Mouse (Mus musculus) olfactory bulb, adult 2 months (tissue): Measurements from ENCODE around the gene 1700030K09Rik. TPM values are rescaled to one million over a fixed set of nuclear protein-coding genes. Genes with fewer than 3 reads are reported as not detected.

Experiments
- H3K27ac ChIP-seq: fragments of 200-500 bp; 2 replicates; pipeline ENCODE4 v1.5.1; 2012; ENCODE audit warnings: low read depth, low read length; ENCODE audit not compliant: insufficient read depth
- H3K4me1 ChIP-seq: fragments of 200-500 bp; 2 replicates; pipeline ENCODE4 v1.6.1; 2012; ENCODE audit warnings: low read length; ENCODE audit not compliant: control insufficient read depth, insufficient read depth
- H3K4me3 ChIP-seq: fragments of 200-500 bp; 2 replicates; pipeline ENCODE4 v1.5.1; 2012; ENCODE audit warnings: mild to moderate bottlenecking, low read depth, low read length, moderate library complexity; ENCODE audit not compliant: insufficient read depth
- CTCF ChIP-seq: fragments of 200-500 bp; IDR thresholded peaks from 2 replicates; pipeline ENCODE4 v1.5.1; 2012; ENCODE audit warnings: low read depth, mild to moderate bottlenecking, low read length, moderate library complexity; ENCODE audit not compliant: insufficient read depth
- POLR2A ChIP-seq: fragments of 200-500 bp; IDR thresholded peaks from 2 replicates; pipeline ENCODE4 v1.6.1; 2012; ENCODE audit warnings: mild to moderate bottlenecking, low read depth, low read length, moderate library complexity; ENCODE audit not compliant: insufficient read depth
- WGBS: fragments of 180-500 bp; shearing (Covaris S2); methylation state at CpG from one replicate; pipeline ENCODE4 v1.1.7; 2018; 5-methylcytosine and 5-hydroxymethylcytosine counted together
- polyA plus RNA-seq: library from polyadenylated mRNA; stranded (reverse); fragments of >200 nt; gene quantifications from 2 replicates; pipeline ENCODE4 v1.2.4, GENCODE M21; 2012; ENCODE audit warnings: low replicate concordance; ENCODE audit not compliant: missing spikeins, insufficient read depth, insufficient read length

The 1700030K09Rik gene
- polyA plus RNA-seq, 1 experiment, result not detected

- whole genome bisulfite sequencing, result 88% methylated on average over 19 of the region's 19 CpGs
- peaks cover 4% of the 10 kb centered on the region; the same call in 1 of the 2 replicates for H3K4me1 ChIP-seq
- H3K27ac ChIP-seq, result no peak overlapping the region
- TF ChIP-seq POLR2A (no peak), CTCF (no peak)
- no peak overlapping the region for H3K4me3 ChIP-seq
Measured at GRCm38 (mm10) chr8:72496217-72496616, 52.5 kb downstream of the 1700030K09Rik start.

DNA sequence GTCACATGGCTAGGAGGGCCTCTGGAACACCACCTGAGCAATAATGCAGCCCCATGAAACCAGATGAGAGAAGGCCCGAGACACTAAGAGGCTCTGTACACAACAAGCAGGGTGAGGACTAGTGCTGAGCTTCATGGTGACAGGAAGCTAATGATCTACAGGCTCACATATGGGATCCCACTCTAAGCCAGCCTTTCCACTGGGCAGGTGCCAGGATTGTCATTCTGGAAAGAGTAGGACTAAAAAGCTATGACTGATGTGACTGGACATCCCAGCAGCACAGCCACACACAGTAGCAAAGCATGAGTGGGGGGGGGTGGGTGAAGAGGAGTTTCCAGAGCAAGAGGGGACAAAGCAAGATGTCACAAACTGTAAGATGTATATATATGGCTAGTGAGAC is 54.2 kb downstream of the 1700030K09Rik start:
- 83% methylated on average over 1 of the region's 1 CpGs for WGBS
- no peak overlapping the region for H3K4me3 ChIP-seq
- H3K4me1 ChIP-seq, result no peaks in the 10 kb centered on the region
- H3K27ac ChIP-seq, result no peak overlapping the region
- no peak for TF ChIP-seq CTCF

- WGBS, result 89% methylated on average over 4 of the region's 4 CpGs
- H3K4me3 ChIP-seq, result no peak overlapping the region
- no peaks in the 10 kb centered on the region; the same call in 1 of the 2 replicates for H3K4me1 ChIP-seq
- no peak overlapping the region for H3K27ac ChIP-seq
- no peak for TF ChIP-seq POLR2A
- no peak for TF ChIP-seq CTCF
Measured at GRCm38 (mm10) chr8:72498527-72498926, 54.8 kb downstream of the 1700030K09Rik start.

DNA sequence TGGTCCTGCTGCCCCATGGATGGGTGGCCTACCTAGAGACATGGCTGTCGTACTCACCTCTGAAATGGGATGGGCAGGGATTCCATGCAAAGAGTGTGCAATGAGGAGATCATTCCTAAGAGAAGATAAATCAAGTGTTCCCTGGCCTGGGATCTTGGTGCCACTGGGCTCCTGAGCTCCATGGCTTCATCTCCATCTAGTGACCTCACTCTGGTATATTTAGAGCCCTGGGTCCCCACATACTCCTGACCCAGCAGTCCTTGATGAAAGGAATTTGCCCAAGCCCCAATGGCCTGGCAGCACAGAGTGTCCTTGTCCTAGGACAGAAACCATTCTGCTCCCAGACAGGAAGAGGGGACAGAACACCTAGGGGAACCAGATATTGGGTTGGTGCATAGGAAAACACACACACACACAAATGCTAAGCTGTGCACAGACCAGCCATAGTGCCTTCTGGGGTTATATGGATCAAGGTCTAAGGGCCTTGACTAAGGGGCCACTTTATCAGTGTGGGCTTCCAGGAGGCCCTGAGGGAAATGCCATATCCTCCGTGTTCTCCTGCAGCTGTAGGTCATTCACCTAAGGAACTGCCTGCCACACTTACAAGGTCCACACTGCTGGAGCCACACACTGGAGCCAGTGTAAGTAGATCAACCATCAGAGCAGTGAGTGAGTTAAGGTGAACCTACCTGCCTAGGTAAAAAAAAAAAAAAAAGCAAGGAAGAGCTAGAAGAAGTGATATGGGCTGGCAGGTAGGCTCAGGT is 56.0 kb downstream of the 1700030K09Rik start:
- Histone ChIP-seq H3K4me1 (no peaks in the 10 kb centered on the region; the same call in 1 of the 2 replicates), H3K27ac (no peak overlapping the region), H3K4me3 (no peak overlapping the region)
- 87% methylated on average over 2 of the region's 2 CpGs for WGBS
- TF ChIP-seq POLR2A (no peak), CTCF (no peak)

GRCm38 (mm10) chr8:72500521-72500931 is 56.8 kb downstream of the 1700030K09Rik start:
- no peak for TF ChIP-seq CTCF
- no peak for TF ChIP-seq POLR2A
- WGBS, result 76% methylated on average over 1 of the region's 1 CpGs
- Histone ChIP-seq H3K4me1 (no peaks in the 10 kb centered on the region; the same call in 1 of the 2 replicates), H3K4me3 (no peak overlapping the region), H3K27ac (no peak overlapping the region)

DNA sequence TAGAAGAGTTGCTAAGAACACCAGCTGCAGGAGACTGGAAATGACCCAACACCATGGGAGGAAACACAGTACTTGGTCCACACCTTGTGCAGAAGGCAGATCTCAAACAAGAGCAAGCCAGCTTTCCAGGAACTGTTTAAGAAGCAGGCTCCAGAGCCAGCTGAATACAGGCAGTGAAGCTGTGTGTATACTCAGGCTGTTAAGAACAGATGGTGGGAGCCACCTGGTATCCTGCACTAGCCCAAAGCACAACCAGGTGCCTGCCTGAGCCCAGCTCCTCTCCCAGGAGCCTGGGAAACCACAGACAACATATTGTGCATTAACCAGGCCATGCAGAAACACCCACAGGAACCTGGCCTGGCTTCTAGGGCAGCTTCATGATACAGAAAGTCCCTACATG is 60.5 kb downstream of the 1700030K09Rik start:
- TF ChIP-seq CTCF (no peak), POLR2A (no peak)
- Histone ChIP-seq H3K4me1 (peaks cover 3% of the 10 kb centered on the region), H3K27ac (no peak overlapping the region), H3K4me3 (no peak overlapping the region)

DNA sequence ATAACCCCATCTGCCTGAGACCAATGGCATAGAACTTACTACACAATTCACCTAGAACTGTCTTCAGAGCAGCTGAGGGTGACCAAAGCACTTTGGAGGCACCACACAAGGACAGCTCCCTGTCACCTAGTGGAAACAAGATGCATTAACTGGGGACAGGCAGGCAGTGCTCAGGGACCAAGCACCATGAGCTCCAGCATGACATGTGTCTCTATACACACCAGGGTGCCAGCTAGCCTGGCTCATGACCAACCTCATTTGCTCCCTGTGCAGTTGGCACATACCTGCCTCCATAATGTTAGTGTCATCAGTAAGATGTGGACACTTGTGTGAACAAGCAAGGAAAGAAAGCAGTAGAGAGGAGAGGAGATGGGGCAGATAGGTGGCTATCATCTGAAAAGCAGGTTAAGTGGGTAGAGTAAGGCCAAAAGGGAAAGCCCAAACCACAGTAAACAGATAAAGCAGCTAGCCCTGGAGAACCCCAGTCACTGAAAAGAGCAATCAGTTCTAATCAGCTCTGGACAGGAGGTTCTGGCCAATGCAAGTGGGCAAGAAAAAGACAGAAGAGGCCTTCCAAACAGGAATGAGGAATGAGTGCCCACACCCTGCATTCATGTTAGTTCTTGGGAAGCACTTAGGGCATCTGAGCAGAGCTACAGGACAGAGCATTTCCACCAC is 61.1 kb downstream of the 1700030K09Rik start:
- H3K27ac ChIP-seq, result no peak overlapping the region

GRCm38 (mm10) chr8:72507505-72507904 is 63.8 kb downstream of the 1700030K09Rik start:
- Histone ChIP-seq H3K4me1 (peaks cover 3% of the 10 kb centered on the region), H3K4me3 (no peak overlapping the region), H3K27ac (no peak overlapping the region)
- 55% methylated on average over 1 of the region's 1 CpGs for WGBS
- TF ChIP-seq CTCF, result no peak
- TF ChIP-seq POLR2A, result no peak

More for the DNA sequence above, 61.1 kb downstream of the 1700030K09Rik start:
- TF ChIP-seq POLR2A, result no peak
- TF ChIP-seq CTCF, result no peak
- H3K4me3 ChIP-seq, result no peak overlapping the region
- peaks cover 3% of the 10 kb centered on the region for H3K4me1 ChIP-seq

Other genes starting within 250 kb of the 1700030K09Rik start
- gene Cib3, start 231.0 kb upstream of the 1700030K09Rik start, polyA plus RNA-seq, result not detected in 2 replicates
- not detected in 2 replicates for gene Gm11034, start 230.2 kb upstream of the 1700030K09Rik start, polyA plus RNA-seq
- gene Fam32a, start 224.2 kb upstream of the 1700030K09Rik start, polyA plus RNA-seq, result 119 TPM in 1 of 2 replicates, not detected in the other
- not detected in 2 replicates for gene Ap1m1, start 203.9 kb upstream of the 1700030K09Rik start, polyA plus RNA-seq
- 407 TPM in 1 of 2 replicates, not detected in the other for gene Gm10282, start 138.6 kb upstream of the 1700030K09Rik start, polyA plus RNA-seq
- not detected in 2 replicates for gene Klf2, start 124.8 kb upstream of the 1700030K09Rik start, polyA plus RNA-seq
- gene Eps15l1, start 22.4 kb upstream of the 1700030K09Rik start, polyA plus RNA-seq, result 130 and 148 TPM in 2 replicates
- gene Calr3, start within 50 bp of the 1700030K09Rik start, polyA plus RNA-seq, result not detected in 2 replicates
- not detected in 2 replicates for gene Cherp, start 31.3 kb downstream of the 1700030K09Rik start, polyA plus RNA-seq
- gene Slc35e1, start 48.7 kb downstream of the 1700030K09Rik start, polyA plus RNA-seq, result not detected in 2 replicates
- gene Med26, start 104.4 kb downstream of the 1700030K09Rik start, polyA plus RNA-seq, result not detected in 2 replicates
- not detected in 2 replicates for gene Smim7, start 127.2 kb downstream of the 1700030K09Rik start, polyA plus RNA-seq
- gene Tmem38a, start 128.2 kb downstream of the 1700030K09Rik start, polyA plus RNA-seq, result not detected in 2 replicates
- not detected in 2 replicates for gene Nwd1, start 202.8 kb downstream of the 1700030K09Rik start, polyA plus RNA-seq